Mouse (Mus musculus) heart, postnatal 14 days (tissue): ENCODE data around the gene Bicd1. TPM values are rescaled to one million over a fixed set of nuclear protein-coding genes. Genes with fewer than 3 reads are reported as not detected.
A peak's percentile ranks its signal among the peaks of the same experiment; 100 is the strongest.

Experiments used
- DNase-seq, 2 experiments: peaks; one replicate each; pipeline ENCODE4 v3.0.0; 2021 to 2022
- intact Hi-C: fragments of 180-260 bp; cut with DNase I; formaldehyde crosslinking; loops from one replicate; pipeline ENCODE4 v1.15.1; 2025
- microRNA-seq, 2 experiments: library from miRNA; unstranded; fragments of <30 nt; microRNA quantifications; one replicate each; pipeline ENCODE4 v1.2.0; 2021 to 2022
- total RNA-seq, 2 experiments: library from RNA; stranded (reverse); gene quantifications; 2 replicates each; pipeline ENCODE4 v1.2.3; 2021

Bicd1 gene
- total RNA-seq, 2 experiments from 2014 or later: 3.5 to 3.6 TPM

GRCm38 (mm10) chr6:149495925-149496324 is 87.2 kb downstream of the Bicd1 start:
- DNase-seq: no peak
- intact Hi-C loops: no loop called here

- intact Hi-C loops: no loop called here
- peak in 1 of 2 experiments; percentile 16 for DNase-seq
Observed at GRCm38 (mm10) chr6:149565720-149566498, 157.2 kb downstream of the Bicd1 start.

- intact Hi-C loops: no loop called here
- no peak for DNase-seq
Observed at GRCm38 (mm10) chr6:149567219-149567618, 158.5 kb downstream of the Bicd1 start.

GRCm38 (mm10) chr6:149574288-149574687 is 165.6 kb downstream of the Bicd1 start:
- intact Hi-C loops: no loop called here
- no peak for DNase-seq

- intact Hi-C loops: no loop called here
- no peak for DNase-seq
Observed at GRCm38 (mm10) chr6:149580053-149580452, 171.4 kb downstream of the Bicd1 start.

- no peak for DNase-seq
- intact Hi-C loops: no loop called here
Observed at GRCm38 (mm10) chr6:149585708-149586504, 177.2 kb downstream of the Bicd1 start.

Small RNAs within 50 kb of the gene (microRNA-seq; reads per million reads assigned to microRNA genes)
- gene Gm24307: 0 reads per million in 2 experiments

Other genes with a start within 250 kb of the Bicd1 start
- gene Amn1, start 220.2 kb upstream of the Bicd1 start, total RNA-seq: 10 to 100 TPM; 19.5 to 21.7 TPM
- 10 to 100 TPM; 32.8 to 38.6 TPM for gene Resf1, start 99.5 kb upstream of the Bicd1 start, total RNA-seq